Comparison of ENCODE assay signal across 11 mouse cellular contexts in the genomic region with DNA sequence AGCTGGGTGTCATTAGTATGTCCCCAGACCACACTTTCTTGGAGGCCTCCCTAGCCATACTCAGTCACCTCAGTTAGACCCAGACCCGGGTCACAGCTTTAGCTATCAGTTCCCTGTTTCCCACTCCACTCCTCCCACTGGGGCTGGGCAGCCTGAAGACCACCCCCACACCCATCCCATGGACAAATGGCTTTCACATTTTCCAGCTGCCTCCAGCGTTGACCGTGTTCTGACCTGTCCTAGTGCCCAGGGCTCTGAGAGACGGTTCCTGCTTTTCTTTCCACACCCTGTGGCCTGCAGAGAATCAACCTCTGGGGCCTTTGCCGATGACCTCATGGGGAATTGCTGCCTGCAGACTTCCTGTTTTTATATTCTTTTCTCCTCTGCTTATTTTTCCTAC. TPM values are rescaled to one million over a fixed set of nuclear protein-coding genes. Genes with fewer than 3 reads are reported as not detected.
DNase-seq lines count a peak whose midpoint lies in the region; ATAC-seq lines count a peak whose summit lies in the region.
"Had no signal": no experiment of that assay in that cellular context is flagged by ENCODE, and none has a peak within 500 bp of the region (broad histone marks: within the 10 kb centered on the region; RNA-seq: fewer than 3 reads in every experiment).

No protein-coding gene starts in this region.

- H3K9ac ChIP-seq in liver, embryonic 12.5 days, result no peak overlapping the region
- no peak overlapping the region for H3K9ac ChIP-seq in embryonic facial prominence, embryonic 12.5 days
- H3K9ac ChIP-seq in neural tube, embryonic 11.5 days (ENCODE audit: low read length), result no peak overlapping the region
- H3K9ac ChIP-seq: forebrain, embryonic 13.5 days had no signal

- H3K9me3 ChIP-seq in liver, embryonic 12.5 days (replicated peaks), result no peaks in the 10 kb centered on the region
- no peaks in the 10 kb centered on the region for H3K9me3 ChIP-seq in embryonic facial prominence, embryonic 12.5 days
- H3K9me3 ChIP-seq in neural tube, embryonic 11.5 days (ENCODE audit: control insufficient read depth, low read length), result no peaks in the 10 kb centered on the region
- H3K9me3 ChIP-seq: forebrain, embryonic 13.5 days had no signal

- ATAC-seq in liver, embryonic 12.5 days, result no peak
- ATAC-seq in embryonic facial prominence, embryonic 12.5 days (ENCODE audit: insufficient number of reproducible peaks, insufficient read depth, low FRiP score, low TSS enrichment), result no peak
- ATAC-seq in neural tube, embryonic 11.5 days (ENCODE audit: insufficient read depth, low FRiP score, low TSS enrichment), result no peak
- ATAC-seq: forebrain, embryonic 13.5 days had no signal

- WGBS in liver, embryonic 12.5 days (ENCODE audit: insufficient replicate concordance), result 24% methylated on average over 5 of the region's 5 CpGs
- WGBS in embryonic facial prominence, embryonic 12.5 days, result 15% methylated on average over 5 of the region's 5 CpGs
- WGBS in neural tube, embryonic 11.5 days, result 36% methylated on average over 5 of the region's 5 CpGs

- H3K36me3 ChIP-seq in liver, embryonic 12.5 days, result no peaks in the 10 kb centered on the region
- H3K36me3 ChIP-seq in embryonic facial prominence, embryonic 12.5 days, result no peaks in the 10 kb centered on the region
- H3K36me3 ChIP-seq in neural tube, embryonic 11.5 days (ENCODE audit: control insufficient read depth, insufficient read depth, low read length), result no peaks in the 10 kb centered on the region

- intact Hi-C loops in gastrocnemius, postnatal 36 days (cut with DNase I), result loop anchor here (2.0 kb wide), 3 partner anchors 37 to 101 kb away; partner anchors contain the start of gene Uaca

- no peak overlapping the region for H3K27ac ChIP-seq in liver, embryonic 12.5 days
- peak overlapping the region; percentile 19; the same call in 1 of the 2 replicates for H3K27ac ChIP-seq in embryonic facial prominence, embryonic 12.5 days
- H3K27ac ChIP-seq in neural tube, embryonic 11.5 days (ENCODE audit: low read depth, low read length), result peak overlapping the region; percentile 49
- H3K27ac ChIP-seq: forebrain, embryonic 13.5 days had no signal

- H3K4me2 ChIP-seq in liver, embryonic 12.5 days, result no peak overlapping the region
- no peak overlapping the region for H3K4me2 ChIP-seq in embryonic facial prominence, embryonic 12.5 days (replicated peaks)
- H3K4me2 ChIP-seq in neural tube, embryonic 11.5 days (ENCODE audit: low read depth), result no peak overlapping the region
- H3K4me2 ChIP-seq: forebrain, embryonic 13.5 days had no signal

- DNase-seq in liver, result peak; percentile 20
- DNase-seq in heart, postnatal 4 days, result peak; percentile 65
- DNase-seq in neural tube, embryonic 11.5 days (ENCODE audit: low spot score), result peak; percentile 34
- DNase-seq in ovary, postnatal 10 days (ENCODE audit: low spot score), result no peak
- no peak for DNase-seq in gastrocnemius, postnatal 36 days
- no peak for DNase-seq in frontal cortex, postnatal 10 days (ENCODE audit: low spot score in 2 of 2)
- DNase-seq: adrenal gland, postnatal 36 days; layer of hippocampus, postnatal 36 days had no signal

- H3K4me3 ChIP-seq in liver, embryonic 12.5 days, result no peak overlapping the region
- no peak overlapping the region for H3K4me3 ChIP-seq in embryonic facial prominence, embryonic 12.5 days
- H3K4me3 ChIP-seq in neural tube, embryonic 11.5 days (ENCODE audit: low read depth, low read length), result no peak overlapping the region
- H3K4me3 ChIP-seq: forebrain, embryonic 13.5 days had no signal

- no peaks in the 10 kb centered on the region for H3K27me3 ChIP-seq in liver, embryonic 12.5 days (replicated peaks)
- no peaks in the 10 kb centered on the region for H3K27me3 ChIP-seq in embryonic facial prominence, embryonic 12.5 days
- no peaks in the 10 kb centered on the region for H3K27me3 ChIP-seq in neural tube, embryonic 11.5 days (ENCODE audit: control insufficient read depth, insufficient read depth, low read length)
- H3K27me3 ChIP-seq: forebrain, embryonic 13.5 days had no signal

- H3K4me1 ChIP-seq in liver, embryonic 12.5 days, result peaks cover 8% of the 10 kb centered on the region
- H3K4me1 ChIP-seq in embryonic facial prominence, embryonic 12.5 days, result peaks cover 15% of the 10 kb centered on the region; the same call in 1 of the 2 replicates
- H3K4me1 ChIP-seq in neural tube, embryonic 11.5 days (ENCODE audit: control insufficient read depth, insufficient read depth, low read length), result peaks cover 4% of the 10 kb centered on the region; the same call in 1 of the 2 replicates
- H3K4me1 ChIP-seq: forebrain, embryonic 13.5 days had no signal

RNA-seq across cellular contexts. Expression of gene Uaca, which starts 36.5 kb away (rescaled TPM):
- polyA plus RNA-seq in liver, embryonic 12.5 days (2016; fragmentation: Nextera tagmentation; extraction: Ambion mirVana), result 6.6 and 7.3 TPM in 2 replicates
- 33.8 and 37.1 TPM in 2 replicates for polyA plus RNA-seq in embryonic facial prominence, embryonic 12.5 days (2016; fragmentation: Nextera tagmentation; extraction: Ambion mirVana)
- 10 to 100 TPM; 47.4 to 49.2 TPM for total RNA-seq in heart, postnatal 4 days (2021)
- 21.8 and 21.9 TPM in 2 replicates for polyA plus RNA-seq in neural tube, embryonic 11.5 days (2014; fragmentation: Nextera tagmentation; extraction: Ambion mirVana)
- total RNA-seq in gastrocnemius, postnatal 36 days (2021), result 100 to 1,000 TPM; 103 to 112 TPM

RNA-seq across cellular contexts. Expression of gene Larp6, which starts 45.0 kb away (rescaled TPM):
- 0.05 and 0.25 TPM in 2 replicates for polyA plus RNA-seq in liver, embryonic 12.5 days (2016; fragmentation: Nextera tagmentation; extraction: Ambion mirVana)
- polyA plus RNA-seq in embryonic facial prominence, embryonic 12.5 days (2016; fragmentation: Nextera tagmentation; extraction: Ambion mirVana), result 3.8 and 4.3 TPM in 2 replicates
- total RNA-seq in heart, postnatal 4 days (2021), result 1 to 10 TPM in 1 of 2 experiments, under 1 TPM in 1; 0.95 to 1.3 TPM
- polyA plus RNA-seq in neural tube, embryonic 11.5 days (2014; fragmentation: Nextera tagmentation; extraction: Ambion mirVana), result 2.4 and 3.0 TPM in 2 replicates
- 1 to 10 TPM; 1.1 to 1.3 TPM for total RNA-seq in gastrocnemius, postnatal 36 days (2021)

Comparison
In these comparisons a context has a peak if more than half of its experiments do, and no peak if none do; other contexts are left out.
1. DNase-seq: peak in liver (single experiment), heart, postnatal 4 days (single experiment) and neural tube, embryonic 11.5 days (single experiment); none in ovary, postnatal 10 days (single experiment), gastrocnemius, postnatal 36 days (0 of 2) and frontal cortex, postnatal 10 days (0 of 2).